Mouse (Mus musculus) small intestine, adult 2 months (tissue): ENCODE results near the gene Vpreb3. TPM values are rescaled to one million over a fixed set of nuclear protein-coding genes. Genes with fewer than 3 reads are reported as not detected.
"Not testable (repeated sequence)": the region's sequence is repeated elsewhere in the genome, so short reads cannot be mapped to it uniquely, and the experiment has no call there.

Experiments
- H3K27ac ChIP-seq: fragments of 200-500 bp; 2 replicates; pipeline ENCODE4 v1.5.1; 2012; ENCODE audit warnings: low read depth, low read length, control low read depth, inconsistent platforms; ENCODE audit not compliant: insufficient read depth
- H3K27me3 ChIP-seq: fragments of 200-500 bp; 2 replicates; pipeline ENCODE4 v1.6.1; 2012; ENCODE audit warnings: mild to moderate bottlenecking, moderate library complexity, low read length, inconsistent platforms; ENCODE audit not compliant: control insufficient read depth, insufficient read depth
- H3K36me3 ChIP-seq: fragments of 200-500 bp; 2 replicates; pipeline ENCODE4 v1.6.1; 2012; ENCODE audit warnings: mild to moderate bottlenecking, low read length, control low read depth, inconsistent platforms; ENCODE audit not compliant: control insufficient read depth, insufficient read depth
- H3K4me1 ChIP-seq: fragments of 200-500 bp; 2 replicates; pipeline ENCODE4 v1.6.1; 2012; ENCODE audit warnings: low read length, inconsistent platforms, mixed read lengths; ENCODE audit not compliant: control insufficient read depth, insufficient read depth, insufficient read length
- H3K4me3 ChIP-seq: fragments of 200-500 bp; 2 replicates; pipeline ENCODE4 v1.5.1; 2012; ENCODE audit warnings: low read depth, mild to moderate bottlenecking, control low read depth, inconsistent platforms, low read length, moderate library complexity
- CTCF ChIP-seq: fragments of 200-500 bp; IDR thresholded peaks from 2 replicates; pipeline ENCODE4 v1.5.1; 2012; ENCODE audit warnings: low read depth, mild to moderate bottlenecking, control low read depth, inconsistent platforms, low read length, moderate library complexity, mixed read lengths; ENCODE audit not compliant: insufficient replicate concordance, insufficient read length; ENCODE audit errors: extremely low read depth
- POLR2A ChIP-seq: fragments of 200-500 bp; IDR thresholded peaks from 2 replicates; pipeline ENCODE4 v1.6.1; 2012; ENCODE audit warnings: low read depth, mild to moderate bottlenecking, control low read depth, inconsistent platforms, low read length, moderate library complexity
- WGBS: fragments of 180-500 bp; shearing (Covaris S2); methylation state at CpG from one replicate; pipeline ENCODE4 v1.1.7; 2018; 5-methylcytosine and 5-hydroxymethylcytosine counted together
- polyA plus RNA-seq: library from polyadenylated mRNA; depleted of rRNA; stranded (reverse); fragments of >200 nt; gene quantifications from 2 replicates; pipeline ENCODE4 v1.2.3, GENCODE M21; 2012

The Vpreb3 gene
- polyA plus RNA-seq, 1 experiment, result 54.3 TPM

- Histone ChIP-seq H3K36me3 (no peaks in the 10 kb centered on the region), H3K4me1 (no peaks in the 10 kb centered on the region), H3K27me3 (no peaks in the 10 kb centered on the region), H3K27ac (no peak overlapping the region), H3K4me3 (no peak overlapping the region)
- TF ChIP-seq POLR2A, result no peak
- peak; percentile 42; the same call in 1 of the 2 replicates for TF ChIP-seq CTCF
- WGBS, result 64% methylated on average over 5 of the region's 5 CpGs
Observed at GRCm38 (mm10) chr10:75975216-75975615, 32.4 kb downstream of the Vpreb3 start.

- Histone ChIP-seq H3K4me3 (no peak overlapping the region), H3K27me3 (no peaks in the 10 kb centered on the region), H3K4me1 (no peaks in the 10 kb centered on the region), H3K36me3 (no peaks in the 10 kb centered on the region), H3K27ac (peak overlapping the region; percentile 55)
- 45% methylated on average over 10 of the region's 10 CpGs for WGBS
- no peak for TF ChIP-seq POLR2A
- TF ChIP-seq CTCF, result no peak
Observed at GRCm38 (mm10) chr10:75978119-75978834, 35.4 kb downstream of the Vpreb3 start.

GRCm38 (mm10) chr10:75978835-75979157 is 35.9 kb downstream of the Vpreb3 start:
- Histone ChIP-seq H3K27me3 (no peaks in the 10 kb centered on the region), H3K36me3 (no peaks in the 10 kb centered on the region), H3K4me3 (no peak overlapping the region), H3K4me1 (no peaks in the 10 kb centered on the region), H3K27ac (peak overlapping the region; percentile 55; the same call in 1 of the 2 replicates)
- 90% methylated on average over 5 of the region's 5 CpGs for WGBS
- TF ChIP-seq POLR2A (no peak), CTCF (no peak)

GRCm38 (mm10) chr10:75979432-75979831 is 36.6 kb downstream of the Vpreb3 start:
- no peak overlapping the region for H3K27ac ChIP-seq
- H3K4me1 ChIP-seq, result no peaks in the 10 kb centered on the region
- TF ChIP-seq CTCF (no peak), POLR2A (no peak)
- no peaks in the 10 kb centered on the region for H3K27me3 ChIP-seq
- no peak overlapping the region for H3K4me3 ChIP-seq
- H3K36me3 ChIP-seq, result no peaks in the 10 kb centered on the region
- WGBS, result 86% methylated on average over 3 of the region's 3 CpGs

- H3K4me1 ChIP-seq, result no peaks in the 10 kb centered on the region
- H3K27ac ChIP-seq, result no peak overlapping the region
- H3K36me3 ChIP-seq, result no peaks in the 10 kb centered on the region
- no peak for TF ChIP-seq POLR2A
- TF ChIP-seq CTCF, result no peak
- 76% methylated on average over 4 of the region's 4 CpGs for WGBS
- H3K4me3 ChIP-seq, result no peak overlapping the region
- no peaks in the 10 kb centered on the region for H3K27me3 ChIP-seq
Observed at GRCm38 (mm10) chr10:75990430-75991042, 47.7 kb downstream of the Vpreb3 start.

- 87% methylated on average over 15 of the region's 15 CpGs for WGBS
- Histone ChIP-seq H3K4me3 (no peak overlapping the region), H3K36me3 (no peaks in the 10 kb centered on the region), H3K27ac (no peak overlapping the region), H3K27me3 (no peaks in the 10 kb centered on the region), H3K4me1 (no peaks in the 10 kb centered on the region)
- TF ChIP-seq POLR2A, result no peak
- TF ChIP-seq CTCF, result no peak
Observed at GRCm38 (mm10) chr10:75993616-75994240, 50.9 kb downstream of the Vpreb3 start.

GRCm38 (mm10) chr10:75994531-75995210 is 51.8 kb downstream of the Vpreb3 start:
- not testable (repeated sequence) for H3K36me3 ChIP-seq, H3K27ac ChIP-seq, H3K27me3 ChIP-seq, H3K4me1 ChIP-seq, H3K4me3 ChIP-seq
- WGBS, result 71% methylated on average over 13 of the region's 13 CpGs
